Mouse (Mus musculus) lung, postnatal 14 days (tissue): ENCODE measurements around the gene Msmb.
"Not testable (repeated sequence)": the region's sequence is repeated elsewhere in the genome, so short reads cannot be mapped to it uniquely, and the experiment has no call there.

Experiments used
- DNase-seq: peaks from one replicate; pipeline ENCODE4 v3.0.0; 2021

Gene Msmb

GRCm38 (mm10) chr14:32141723-32142122 is at the start of gene Msmb:
Msmb (plus strand) TSS chr14:32142023.
- no peak for DNase-seq

GRCm38 (mm10) chr14:32093018-32093417 is 48.8 kb upstream of the Msmb start:
- DNase-seq = no peak

DNA sequence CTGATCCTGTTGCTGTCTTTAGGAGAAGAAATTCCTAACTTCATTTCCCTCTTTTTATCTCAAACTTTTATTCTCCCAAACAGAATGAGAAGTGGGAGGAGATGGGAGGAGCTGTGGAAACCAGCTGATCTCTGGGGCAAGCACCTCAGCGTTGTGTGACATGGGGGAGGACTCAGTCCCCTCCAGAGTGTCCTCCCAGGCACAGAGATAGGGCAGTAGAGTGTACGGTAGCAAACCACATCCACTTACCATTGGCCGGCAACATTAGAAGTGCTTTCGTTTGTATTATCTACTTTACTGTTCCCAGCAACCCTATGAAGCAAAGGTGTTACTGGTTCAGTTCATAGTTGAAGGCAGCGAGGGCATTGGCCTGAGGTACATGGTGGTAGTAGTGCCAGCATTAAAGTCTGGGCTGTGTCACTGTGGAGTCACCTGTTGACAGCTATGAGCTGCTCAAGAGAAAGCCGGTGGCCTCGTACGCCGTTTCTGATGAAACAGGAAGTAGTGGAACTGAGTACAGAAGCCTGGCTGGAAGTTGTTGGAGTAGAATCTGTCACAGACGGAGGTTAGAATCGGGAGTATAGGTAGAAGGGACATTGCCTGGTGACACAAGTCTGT is 48.2 kb upstream of the Msmb start:
- DNase-seq = no peak

DNA sequence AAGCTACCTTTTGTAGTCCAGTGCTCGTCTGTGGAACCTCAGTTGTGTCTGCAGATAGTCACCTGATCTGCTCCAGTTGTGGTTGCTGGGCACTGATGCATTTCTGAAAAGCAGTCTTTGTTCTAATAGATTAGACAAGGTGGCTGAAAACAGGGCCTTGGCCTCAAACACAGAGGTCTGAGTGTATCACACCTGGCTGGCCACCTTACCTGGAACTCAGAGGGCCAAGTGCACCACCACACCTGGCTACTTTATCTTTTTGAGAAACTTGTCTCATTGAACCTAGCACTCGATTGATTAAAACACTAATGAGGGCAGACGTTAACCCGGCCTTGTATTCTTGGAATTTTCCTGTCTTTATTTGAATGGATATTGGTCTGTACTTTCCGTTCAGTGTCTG is 46.2 kb upstream of the Msmb start:
- DNase-seq = no peak

DNA sequence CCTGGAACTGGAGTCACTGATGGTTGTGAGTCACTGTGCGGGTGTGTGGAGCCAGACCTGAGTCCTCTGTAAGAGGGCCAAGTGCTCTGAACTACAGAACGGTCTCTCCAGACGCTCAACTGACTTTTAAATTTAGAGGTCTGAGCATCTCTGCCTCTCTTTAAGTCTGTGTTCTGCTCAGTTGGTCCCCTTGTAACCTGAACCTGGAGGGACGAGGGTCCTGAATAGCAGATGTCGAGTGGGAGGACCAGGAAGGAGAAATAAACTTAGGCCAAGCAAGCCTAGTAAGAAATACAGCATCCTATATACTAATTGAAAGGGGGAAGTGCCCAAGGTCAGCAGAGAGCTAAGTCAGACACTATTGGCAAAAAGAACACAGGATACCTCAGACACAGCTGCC is 45.1 kb upstream of the Msmb start:
- no peak for DNase-seq

DNA sequence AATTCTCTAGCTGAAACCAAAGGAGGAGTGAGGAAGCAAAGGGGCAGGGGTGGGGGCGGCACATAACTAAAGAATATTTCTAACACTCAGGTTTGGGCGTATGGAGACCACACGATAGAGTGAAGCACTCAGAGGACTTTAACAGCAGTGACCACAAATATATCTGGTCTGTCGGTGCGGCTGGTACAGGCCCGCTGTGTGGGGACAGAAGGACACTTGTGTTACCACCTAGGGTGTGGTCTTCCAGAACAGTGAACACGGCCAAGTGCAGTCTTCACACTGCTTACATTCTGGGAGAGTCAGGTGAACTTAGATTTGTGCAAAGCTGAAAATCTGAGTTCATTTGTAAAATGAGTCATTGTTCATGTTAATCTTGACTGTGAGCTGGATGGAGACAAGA is 44.1 kb upstream of the Msmb start:
- no peak for DNase-seq

GRCm38 (mm10) chr14:32098951-32099350 is 42.9 kb upstream of the Msmb start:
- no peak for DNase-seq

GRCm38 (mm10) chr14:32103556-32103955 is 38.3 kb upstream of the Msmb start:
- no peak for DNase-seq

GRCm38 (mm10) chr14:32105663-32106062 is 36.2 kb upstream of the Msmb start:
- no peak for DNase-seq

DNA sequence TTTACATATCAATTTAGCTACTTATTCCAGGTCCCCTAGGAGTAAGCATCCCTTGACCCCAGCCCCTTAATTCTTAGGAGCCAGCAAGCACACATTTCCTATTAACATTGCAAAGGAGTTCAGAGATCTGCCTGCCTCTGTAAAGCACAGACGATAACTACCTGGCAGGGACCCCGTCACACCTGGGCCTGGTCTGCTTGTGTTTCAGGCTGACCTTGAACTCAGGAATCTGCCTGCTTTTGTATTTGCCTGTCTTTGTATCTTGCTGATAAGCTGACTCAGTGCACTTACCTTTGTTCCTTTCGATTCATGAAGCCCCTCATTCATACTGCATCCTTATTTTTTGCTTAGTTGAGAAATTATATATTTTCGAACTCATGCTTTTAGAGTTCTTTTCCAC is 34.9 kb upstream of the Msmb start:
- DNase-seq = no peak

DNA sequence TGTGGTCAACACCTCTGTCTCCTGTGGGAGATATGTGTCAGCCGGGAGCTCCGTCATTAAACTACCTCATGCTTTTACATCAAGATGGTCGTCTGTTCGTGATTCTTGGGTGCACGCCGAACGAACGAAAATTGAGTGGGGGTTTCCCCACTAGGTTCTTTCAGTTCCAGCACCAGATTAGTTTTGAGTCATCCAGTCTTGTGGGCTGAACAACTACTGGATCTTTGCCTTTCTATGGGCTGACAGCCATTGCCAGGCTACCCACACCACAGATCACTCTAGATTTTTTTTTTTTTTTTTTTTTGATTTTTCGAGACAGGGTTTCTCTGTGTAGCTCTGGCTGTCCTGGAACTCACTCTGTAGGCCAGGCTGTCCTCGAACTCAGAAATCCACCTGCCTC is 29.7 kb upstream of the Msmb start:
- not testable (repeated sequence) for DNase-seq

- DNase-seq = no peak
Observed at GRCm38 (mm10) chr14:32120940-32121919, 20.6 kb upstream of the Msmb start.

GRCm38 (mm10) chr14:32121920-32122315 is 19.9 kb upstream of the Msmb start:
- peak; percentile 35 for DNase-seq

DNA sequence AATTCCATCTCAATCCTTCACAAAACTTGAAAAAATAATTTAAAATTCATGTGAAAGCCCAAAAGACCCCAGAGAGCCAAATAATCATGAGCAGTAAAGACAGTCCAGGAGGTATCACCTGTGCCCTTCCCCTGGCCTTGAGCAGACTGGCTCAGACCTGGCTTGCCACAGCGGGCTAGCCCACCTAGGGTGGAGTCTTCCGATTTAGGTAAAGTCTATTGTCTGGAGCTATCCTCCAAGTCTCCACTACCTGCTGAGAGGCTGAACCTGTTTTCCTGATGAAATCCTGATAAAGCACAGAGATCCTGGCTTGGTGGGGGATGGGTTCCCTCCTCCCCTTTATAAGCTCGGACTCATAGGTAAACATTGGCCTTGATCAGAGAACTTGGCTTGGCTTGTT is 17.6 kb upstream of the Msmb start:
- DNase-seq = no peak

DNA sequence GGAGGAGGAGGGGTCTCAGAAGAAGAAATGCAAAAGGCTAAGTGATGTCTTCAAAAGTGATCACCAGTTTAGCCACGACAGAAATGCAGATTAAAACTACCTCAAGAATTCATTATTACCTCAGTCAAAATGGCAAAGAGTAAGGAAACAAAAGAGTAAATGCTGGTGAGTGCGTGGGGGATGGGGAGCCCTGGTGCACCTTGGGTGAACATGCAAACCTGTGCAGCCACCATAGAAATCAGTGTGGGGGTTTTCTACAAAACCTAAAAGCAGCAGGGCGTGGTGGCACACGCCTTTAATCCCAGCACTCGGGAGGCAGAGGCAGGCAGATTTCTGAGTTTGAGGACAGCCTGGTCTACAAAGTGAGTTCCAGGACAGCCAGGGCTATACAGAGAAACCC is 16.6 kb upstream of the Msmb start:
- DNase-seq = not testable (repeated sequence)

DNA sequence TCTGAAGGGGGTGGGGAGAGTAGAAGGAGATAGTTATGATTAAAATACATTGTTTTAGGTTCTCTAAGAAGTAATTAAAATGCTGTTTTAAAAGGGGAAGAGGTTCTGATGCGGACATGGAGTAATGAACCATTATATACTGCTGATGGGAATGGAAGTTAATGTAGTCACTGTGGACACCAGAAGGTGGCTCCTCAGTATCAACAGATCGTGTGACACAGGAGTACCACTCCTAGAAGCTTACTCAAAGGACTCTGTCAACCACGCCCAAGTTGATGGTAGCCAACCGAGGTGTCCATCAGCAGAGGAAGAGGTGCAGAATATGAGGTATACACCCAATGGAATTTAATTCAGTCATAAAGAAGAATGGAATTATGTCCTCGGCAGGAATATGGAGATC is 13.4 kb upstream of the Msmb start:
- DNase-seq = no peak

- DNase-seq = no peak
Observed at GRCm38 (mm10) chr14:32131836-32132235, 10.0 kb upstream of the Msmb start.

DNA sequence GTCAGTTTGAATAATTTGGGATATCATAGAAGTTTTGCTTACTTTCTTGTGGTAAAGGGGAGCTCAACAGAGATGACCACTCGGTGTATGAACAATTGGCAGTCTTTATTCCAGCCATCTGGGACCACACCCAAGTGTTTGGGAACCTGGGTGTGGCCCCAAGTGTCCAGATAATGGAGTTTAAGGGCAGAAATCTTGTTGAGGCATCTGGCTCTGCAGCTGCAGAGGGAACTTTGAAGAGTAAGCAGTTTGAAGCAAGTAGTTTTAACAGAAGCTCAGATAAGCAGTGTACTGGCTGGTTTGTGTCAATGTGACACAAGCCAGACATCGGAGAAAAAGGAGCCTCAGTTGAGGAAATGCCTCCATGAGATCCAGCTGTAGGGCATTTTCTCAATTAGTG is 7.5 kb upstream of the Msmb start:
- no peak for DNase-seq

- not testable (repeated sequence) for DNase-seq
Observed at GRCm38 (mm10) chr14:32136467-32136866, 5.4 kb upstream of the Msmb start.

- DNase-seq = no peak
Observed at GRCm38 (mm10) chr14:32140359-32140965, 1.4 kb upstream of the Msmb start.

DNA sequence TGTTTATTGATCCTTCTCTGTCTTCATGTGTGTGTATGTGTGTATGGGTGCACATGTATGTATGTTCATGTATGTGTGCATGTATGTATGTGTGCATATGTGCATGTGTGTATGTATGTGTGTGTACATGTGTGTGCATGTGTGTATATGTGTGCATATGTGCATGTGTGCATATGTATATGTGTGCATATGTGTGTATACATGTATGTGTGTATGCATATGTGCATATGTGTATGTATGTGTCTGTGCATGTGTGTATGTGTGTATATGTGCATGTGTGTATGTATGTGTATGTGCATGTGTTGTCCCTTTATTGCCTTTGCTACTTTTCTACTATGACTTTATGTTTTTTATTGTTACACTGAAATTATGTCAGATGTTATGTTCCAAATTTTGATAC is 2.9 kb downstream of the Msmb start:
- DNase-seq = no peak

DNA sequence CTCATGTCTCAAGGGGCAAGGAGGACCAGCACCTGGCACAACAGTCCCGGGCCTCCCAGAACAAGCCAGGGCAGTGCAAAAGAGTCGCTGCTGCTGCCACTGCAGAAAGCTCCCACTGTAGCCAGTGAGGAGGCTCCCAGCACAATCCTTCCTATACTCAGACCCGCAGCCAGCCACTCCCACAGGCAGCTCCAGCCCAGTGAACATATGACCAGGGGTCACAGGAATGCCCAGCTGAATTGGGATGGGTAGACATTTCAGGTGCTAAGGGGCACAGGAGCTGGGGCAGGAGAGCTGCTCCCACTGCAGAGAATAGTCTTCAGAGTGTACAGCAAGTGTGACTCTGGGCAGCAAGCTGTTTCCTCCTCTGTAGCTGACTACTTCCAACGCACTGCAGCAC is 3.6 kb downstream of the Msmb start:
- no peak for DNase-seq

- no peak for DNase-seq
Observed at GRCm38 (mm10) chr14:32145809-32146511, 4.1 kb downstream of the Msmb start.
